Mouse (Mus musculus): ENCODE results near the gene Tnfrsf9. TPM values are rescaled to one million over a fixed set of nuclear protein-coding genes. Genes with fewer than 3 reads are reported as not detected.
A peak's percentile ranks its signal among the peaks of the same experiment; 100 is the strongest.

The Tnfrsf9 gene
- not detected in 2 replicates for polyA plus RNA-seq (2012; ENCODE audit: insufficient read depth, insufficient read length, missing spikeins)

- H3K4me1 ChIP-seq (ENCODE audit: control insufficient read depth, insufficient read depth, low read length) = peaks cover 29% of the 10 kb centered on the region
- H3K27ac ChIP-seq (ENCODE audit: insufficient read depth, low read depth, low read length) = peak within 1 kb of the TSS; percentile 87
- peak within 1 kb of the TSS; percentile 78 for H3K4me3 ChIP-seq (ENCODE audit: insufficient read depth, low read length)
- 0 out of 2 replicates have a peak, but pooled peaks have one; percentile 33 for TF ChIP-seq POLR2A (IDR thresholded peaks at IDR 0.05; ENCODE audit: borderline replicate concordance, low read depth, low read length)
- no peak for TF ChIP-seq CTCF (IDR thresholded peaks at IDR 0.05; ENCODE audit: low read depth, low read length)
Measured at GRCm38 (mm10) chr4:150914290-150914733, at the start of gene Tnfrsf9, which contains the start of gene Park7. Gene Tnfrsf9, plus strand, starts transcription at chr4:150914562. Gene Park7, minus strand, starts transcription at chr4:150914437.

- no peak overlapping the region for H3K27ac ChIP-seq (ENCODE audit: insufficient read depth, low read depth, low read length)
- no peak overlapping the region for H3K4me3 ChIP-seq (ENCODE audit: insufficient read depth, low read length)
- H3K4me1 ChIP-seq (ENCODE audit: control insufficient read depth, insufficient read depth, low read length) = peaks cover 32% of the 10 kb centered on the region
- TF ChIP-seq CTCF (IDR thresholded peaks at IDR 0.05; ENCODE audit: low read depth, low read length) (no peak), POLR2A (IDR thresholded peaks at IDR 0.05; ENCODE audit: borderline replicate concordance, low read depth, low read length) (no peak)
Measured at GRCm38 (mm10) chr4:150865371-150865770, 49.0 kb upstream of the Tnfrsf9 start.

- Histone ChIP-seq H3K4me3 (ENCODE audit: insufficient read depth, low read length) (no peak overlapping the region), H3K27ac (ENCODE audit: insufficient read depth, low read depth, low read length) (no peak overlapping the region), H3K4me1 (ENCODE audit: control insufficient read depth, insufficient read depth, low read length) (peaks cover 34% of the 10 kb centered on the region)
- TF ChIP-seq CTCF (IDR thresholded peaks at IDR 0.05; ENCODE audit: low read depth, low read length) (no peak), POLR2A (IDR thresholded peaks at IDR 0.05; ENCODE audit: borderline replicate concordance, low read depth, low read length) (no peak)
Measured at GRCm38 (mm10) chr4:150866069-150866468, 48.3 kb upstream of the Tnfrsf9 start.

GRCm38 (mm10) chr4:150866494-150866893 lies 47.9 kb upstream of the Tnfrsf9 start:
- Histone ChIP-seq H3K4me3 (ENCODE audit: insufficient read depth, low read length) (no peak overlapping the region), H3K27ac (ENCODE audit: insufficient read depth, low read depth, low read length) (no peak overlapping the region), H3K4me1 (ENCODE audit: control insufficient read depth, insufficient read depth, low read length) (peaks cover 35% of the 10 kb centered on the region)
- TF ChIP-seq POLR2A (IDR thresholded peaks at IDR 0.05; ENCODE audit: borderline replicate concordance, low read depth, low read length) = no peak
- no peak for TF ChIP-seq CTCF (IDR thresholded peaks at IDR 0.05; ENCODE audit: low read depth, low read length)

- Histone ChIP-seq H3K27ac (ENCODE audit: insufficient read depth, low read depth, low read length) (no peak overlapping the region), H3K4me1 (ENCODE audit: control insufficient read depth, insufficient read depth, low read length) (peaks cover 36% of the 10 kb centered on the region), H3K4me3 (ENCODE audit: insufficient read depth, low read length) (no peak overlapping the region)
- TF ChIP-seq POLR2A (IDR thresholded peaks at IDR 0.05; ENCODE audit: borderline replicate concordance, low read depth, low read length) = no peak
- no peak for TF ChIP-seq CTCF (IDR thresholded peaks at IDR 0.05; ENCODE audit: low read depth, low read length)
Measured at GRCm38 (mm10) chr4:150868161-150868560, 46.2 kb upstream of the Tnfrsf9 start.

- no peak overlapping the region for H3K27ac ChIP-seq (ENCODE audit: insufficient read depth, low read depth, low read length)
- TF ChIP-seq POLR2A (IDR thresholded peaks at IDR 0.05; ENCODE audit: borderline replicate concordance, low read depth, low read length) = no peak
- no peak for TF ChIP-seq CTCF (IDR thresholded peaks at IDR 0.05; ENCODE audit: low read depth, low read length)
- no peak overlapping the region for H3K4me3 ChIP-seq (ENCODE audit: insufficient read depth, low read length)
- peaks cover 32% of the 10 kb centered on the region for H3K4me1 ChIP-seq (ENCODE audit: control insufficient read depth, insufficient read depth, low read length)
Measured at GRCm38 (mm10) chr4:150868859-150869258, 45.5 kb upstream of the Tnfrsf9 start.

GRCm38 (mm10) chr4:150869276-150870197 lies 44.8 kb upstream of the Tnfrsf9 start:
- Histone ChIP-seq H3K4me1 (ENCODE audit: control insufficient read depth, insufficient read depth, low read length) (peaks cover 30% of the 10 kb centered on the region), H3K4me3 (ENCODE audit: insufficient read depth, low read length) (no peak overlapping the region), H3K27ac (ENCODE audit: insufficient read depth, low read depth, low read length) (0 out of 2 replicates have a peak overlapping the region, but pooled peaks have one; percentile 10)
- TF ChIP-seq CTCF (IDR thresholded peaks at IDR 0.05; ENCODE audit: low read depth, low read length) (no peak), POLR2A (IDR thresholded peaks at IDR 0.05; ENCODE audit: borderline replicate concordance, low read depth, low read length) (no peak)

GRCm38 (mm10) chr4:150870963-150871391 lies 43.4 kb upstream of the Tnfrsf9 start:
- H3K4me1 ChIP-seq (ENCODE audit: control insufficient read depth, insufficient read depth, low read length) = peaks cover 36% of the 10 kb centered on the region
- H3K27ac ChIP-seq (ENCODE audit: insufficient read depth, low read depth, low read length) = no peak overlapping the region
- TF ChIP-seq CTCF (IDR thresholded peaks at IDR 0.05; ENCODE audit: low read depth, low read length) (no peak), POLR2A (IDR thresholded peaks at IDR 0.05; ENCODE audit: borderline replicate concordance, low read depth, low read length) (no peak)

GRCm38 (mm10) chr4:150871392-150872138 lies 42.8 kb upstream of the Tnfrsf9 start:
- Histone ChIP-seq H3K27ac (ENCODE audit: insufficient read depth, low read depth, low read length) (peak overlapping the region; percentile 1; the same call in 1 of the 2 replicates), H3K4me1 (ENCODE audit: control insufficient read depth, insufficient read depth, low read length) (peaks cover 36% of the 10 kb centered on the region), H3K4me3 (ENCODE audit: insufficient read depth, low read length) (no peak overlapping the region)
- no peak for TF ChIP-seq POLR2A (IDR thresholded peaks at IDR 0.05; ENCODE audit: borderline replicate concordance, low read depth, low read length)
- TF ChIP-seq CTCF (IDR thresholded peaks at IDR 0.05; ENCODE audit: low read depth, low read length) = no peak

More at GRCm38 (mm10) chr4:150870963-150871391, 43.4 kb upstream of the Tnfrsf9 start:
- H3K4me3 ChIP-seq (ENCODE audit: insufficient read depth, low read length) = no peak overlapping the region

Data from bone marrow macrophage, adult 2 months (primary cell).